ENCODE assay signal across 14 mouse cellular contexts in the genomic region with DNA sequence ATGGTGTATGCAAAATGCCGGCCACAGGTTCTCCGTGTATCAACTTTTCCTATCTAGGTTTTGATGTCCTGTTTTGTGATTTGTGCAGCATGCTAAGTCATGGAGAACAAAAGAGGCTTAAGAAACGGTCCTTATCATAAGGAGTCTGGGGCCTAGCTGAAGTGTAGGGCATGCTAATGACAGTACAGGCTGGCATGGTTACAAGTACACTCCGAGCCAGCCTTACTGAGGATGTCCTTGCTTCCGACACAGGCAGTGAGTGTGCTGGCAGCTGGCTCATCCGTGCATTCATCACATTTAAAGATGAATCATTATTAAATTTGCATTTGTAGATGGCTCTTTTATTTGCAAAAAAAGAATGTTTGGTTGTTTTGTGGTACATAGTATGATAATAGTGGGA.
DNase-seq lines count a peak whose midpoint lies in the region; ATAC-seq and TF ChIP-seq lines count a peak whose summit lies in the region.
"Had no signal": no experiment of that assay in that cellular context is flagged by ENCODE, and none has a peak within 500 bp of the region (broad histone marks: within the 10 kb centered on the region; RNA-seq: fewer than 3 reads in every experiment).

No protein-coding gene starts in this region.

- peaks cover 4% of the 10 kb centered on the region; the same call in 1 of the 2 replicates for H3K4me1 ChIP-seq in forebrain, embryonic 15.5 days
- H3K4me1 ChIP-seq: intestine, embryonic 15.5 days; megakaryocyte, embryonic 14.5 days; neural tube, embryonic 12.5 days had no signal

- H3K27ac ChIP-seq in left cerebral cortex, adult 2 months: no peak overlapping the region
- no peak overlapping the region for H3K27ac ChIP-seq in forebrain, embryonic 15.5 days (replicated peaks)
- H3K27ac ChIP-seq: intestine, embryonic 15.5 days; limb, embryonic 12.5 days; neural tube, embryonic 12.5 days had no signal

- H3K4me2 ChIP-seq in forebrain, embryonic 15.5 days (replicated peaks): no peak overlapping the region
- H3K4me2 ChIP-seq: intestine, embryonic 15.5 days; limb, embryonic 12.5 days; neural tube, embryonic 12.5 days had no signal

- peak; percentile 69 to 71 for DNase-seq in adrenal gland, adult (ENCODE audit: inconsistent age in 2 of 2, low spot score in 1 of 2)
- no peak for DNase-seq in adrenal gland, postnatal 4 days (ENCODE audit: low spot score in 2 of 2)
- peak; percentile 26 to 33 for DNase-seq in left cerebral cortex, postnatal 14 days (ENCODE audit: low spot score in 2 of 2)
- DNase-seq in left cerebral cortex, adult 2 months (ENCODE audit: extremely low spot score in 1 of 2, low spot score in 2 of 2): no peak
- DNase-seq in MN1 (ENCODE audit: low spot score): peak; percentile 61
- DNase-seq in thymus, postnatal 14 days: no peak
- DNase-seq in gastrocnemius, postnatal 36 days: no peak
- DNase-seq: cerebellum, postnatal 36 days; heart, adult 11 months had no signal

- WGBS in forebrain, embryonic 15.5 days: 41% methylated on average over 6 of the region's 6 CpGs

- ATAC-seq in forebrain, embryonic 15.5 days (replicated peaks): peak; percentile 84
- ATAC-seq: intestine, embryonic 15.5 days had no signal

- H3K4me3 ChIP-seq in left cerebral cortex, adult 2 months: no peak overlapping the region
- no peak overlapping the region for H3K4me3 ChIP-seq in forebrain, embryonic 15.5 days
- H3K4me3 ChIP-seq: intestine, embryonic 15.5 days; limb, embryonic 12.5 days; megakaryocyte, embryonic 14.5 days; neural tube, embryonic 12.5 days had no signal

- no peak overlapping the region for H3K9ac ChIP-seq in forebrain, embryonic 15.5 days (replicated peaks)
- H3K9ac ChIP-seq: intestine, embryonic 15.5 days; limb, embryonic 12.5 days; neural tube, embryonic 12.5 days had no signal

- no peaks in the 10 kb centered on the region for H3K36me3 ChIP-seq in forebrain, embryonic 15.5 days
- H3K36me3 ChIP-seq: intestine, embryonic 15.5 days; limb, embryonic 12.5 days; neural tube, embryonic 12.5 days had no signal

- H3K9me3 ChIP-seq in forebrain, embryonic 15.5 days: no peaks in the 10 kb centered on the region
- H3K9me3 ChIP-seq: intestine, embryonic 15.5 days; limb, embryonic 12.5 days; neural tube, embryonic 12.5 days had no signal

- intact Hi-C loops in left cerebral cortex, postnatal 14 days (cut with DNase I): no loop called here
- intact Hi-C loops in left cerebral cortex, adult 2 months (cut with DNase I): no loop called here
- intact Hi-C loops in gastrocnemius, postnatal 36 days (cut with DNase I): no loop called here

- TF ChIP-seq CTCF in left cerebral cortex, adult 2 months (IDR thresholded peaks at IDR 0.05): no peak

- H3K27me3 ChIP-seq in forebrain, embryonic 15.5 days: no peaks in the 10 kb centered on the region
- H3K27me3 ChIP-seq: intestine, embryonic 15.5 days; limb, embryonic 12.5 days; megakaryocyte, embryonic 14.5 days; neural tube, embryonic 12.5 days had no signal

Comparison
In these comparisons a context has a peak if more than half of its experiments do, and no peak if none do; other contexts are left out.
1. DNase-seq: peak in adrenal gland, adult (2 of 2), left cerebral cortex, postnatal 14 days (2 of 2) and MN1 (single experiment); none in adrenal gland, postnatal 4 days (0 of 2), left cerebral cortex, adult 2 months (0 of 2), thymus, postnatal 14 days (single experiment) and gastrocnemius, postnatal 36 days (0 of 2).